Mouse (Mus musculus) myocyte (in vitro differentiated cells): ENCODE results near the gene Lhx5.

Experiments
- E2F4 ChIP-seq: IDR thresholded peaks from one replicate; pipeline ENCODE4 v1.6.1; 2011; ENCODE audit warnings: mild to moderate bottlenecking, control low read depth, moderate library complexity; ENCODE audit not compliant: insufficient read depth
- MAX ChIP-seq: IDR thresholded peaks from one replicate; pipeline ENCODE4 v1.6.1; 2011; ENCODE audit warnings: low read depth, mild to moderate bottlenecking, control low read depth
- POLR2A ChIP-seq: IDR thresholded peaks from one replicate; pipeline ENCODE4 v1.6.1; 2011; ENCODE audit warnings: low read depth, mild to moderate bottlenecking, control low read depth, moderate library complexity; ENCODE audit not compliant: insufficient read length
- POLR2AphosphoS2 ChIP-seq: IDR thresholded peaks from one replicate; pipeline ENCODE4 v1.6.1; 2011; ENCODE audit warnings: low read depth, control low read depth; ENCODE audit not compliant: insufficient read length
- REST ChIP-seq: IDR thresholded peaks from one replicate; pipeline ENCODE4 v1.6.1; 2011; ENCODE audit warnings: mild to moderate bottlenecking, control low read depth, moderate library complexity; ENCODE audit not compliant: insufficient read depth, insufficient read length
- SRF ChIP-seq: IDR thresholded peaks from one replicate; pipeline ENCODE4 v1.6.1; 2011; ENCODE audit warnings: low read depth; ENCODE audit not compliant: control insufficient read depth, insufficient read length
- TCF12 ChIP-seq: IDR thresholded peaks from one replicate; pipeline ENCODE4 v1.6.1; 2011; ENCODE audit warnings: mild to moderate bottlenecking, control low read depth; ENCODE audit not compliant: poor library complexity, insufficient read depth, severe bottlenecking

DNA sequence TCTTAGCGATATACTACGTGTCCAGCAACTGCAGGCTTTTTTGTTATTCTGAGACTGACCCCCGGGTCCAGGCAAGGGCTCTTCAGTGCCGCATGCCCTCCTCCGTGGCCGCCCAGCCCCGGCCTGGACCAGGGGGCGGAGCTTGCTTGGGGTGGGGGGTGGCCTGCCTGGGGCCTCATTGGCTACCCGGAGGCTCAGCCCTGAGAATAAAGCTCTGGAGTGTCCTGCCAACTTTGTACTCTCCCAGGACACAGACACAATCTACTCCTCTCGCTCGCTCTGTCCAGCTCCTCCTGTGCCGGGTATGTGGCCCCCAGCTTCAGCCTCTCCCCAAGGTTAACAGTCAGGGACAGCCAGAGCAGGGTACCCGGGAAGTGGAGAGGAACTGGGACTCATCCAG lies 44.8 kb downstream of the Lhx5 start, which contains the start of gene Sds:
- TF ChIP-seq REST (no peak), MAX (no peak), SRF (no peak), POLR2A (no peak), TCF12 (no peak), POLR2AphosphoS2 (no peak), E2F4 (no peak)
